Mouse (Mus musculus) heart, adult 11 months (tissue): ENCODE results near the gene Cyp3a25.
"Not testable (repeated sequence)": the region's sequence is repeated elsewhere in the genome, so short reads cannot be mapped to it uniquely, and the experiment has no call there.

Source experiments
- DNase-seq: peaks from one replicate; pipeline ENCODE4 v3.0.0; 2022

The Cyp3a25 gene

GRCm38 (mm10) chr5:146009509-146009908 is at the start of gene Cyp3a25:
TSS of gene Cyp3a25 (minus strand) at chr5:146009618.
- DNase-seq = not testable (repeated sequence)

GRCm38 (mm10) chr5:146021136-146021535 is 11.7 kb upstream of the Cyp3a25 start:
- DNase-seq = no peak

DNA sequence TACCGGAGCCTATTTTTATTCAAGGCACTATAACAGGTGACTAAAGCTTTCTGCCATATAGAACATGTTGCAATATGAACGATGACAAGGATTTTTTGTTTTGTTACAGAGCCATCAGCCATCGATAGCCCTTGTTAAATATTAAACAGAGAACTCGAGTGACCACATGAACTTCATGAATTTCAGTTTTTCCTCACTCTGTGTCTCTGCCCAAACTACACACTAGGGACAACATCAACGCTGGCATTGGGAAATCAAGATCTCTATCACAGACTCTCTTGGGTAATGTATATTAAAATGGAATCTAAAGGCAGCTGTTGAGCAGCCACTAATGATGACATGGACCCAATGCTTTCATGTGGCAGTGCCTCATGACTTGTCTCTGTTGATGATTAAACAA is 8.9 kb upstream of the Cyp3a25 start:
- no peak for DNase-seq

- no peak for DNase-seq
Measured at GRCm38 (mm10) chr5:146011251-146011650, 1.8 kb upstream of the Cyp3a25 start.

GRCm38 (mm10) chr5:145967080-145967479 is 42.3 kb downstream of the Cyp3a25 start:
- no peak for DNase-seq
